Mouse (Mus musculus): ENCODE data around the gene Herc3.
"Not testable (repeated sequence)": the region's sequence is repeated elsewhere in the genome, so short reads cannot be mapped to it uniquely, and the experiment has no call there.

Gene Herc3

DNA sequence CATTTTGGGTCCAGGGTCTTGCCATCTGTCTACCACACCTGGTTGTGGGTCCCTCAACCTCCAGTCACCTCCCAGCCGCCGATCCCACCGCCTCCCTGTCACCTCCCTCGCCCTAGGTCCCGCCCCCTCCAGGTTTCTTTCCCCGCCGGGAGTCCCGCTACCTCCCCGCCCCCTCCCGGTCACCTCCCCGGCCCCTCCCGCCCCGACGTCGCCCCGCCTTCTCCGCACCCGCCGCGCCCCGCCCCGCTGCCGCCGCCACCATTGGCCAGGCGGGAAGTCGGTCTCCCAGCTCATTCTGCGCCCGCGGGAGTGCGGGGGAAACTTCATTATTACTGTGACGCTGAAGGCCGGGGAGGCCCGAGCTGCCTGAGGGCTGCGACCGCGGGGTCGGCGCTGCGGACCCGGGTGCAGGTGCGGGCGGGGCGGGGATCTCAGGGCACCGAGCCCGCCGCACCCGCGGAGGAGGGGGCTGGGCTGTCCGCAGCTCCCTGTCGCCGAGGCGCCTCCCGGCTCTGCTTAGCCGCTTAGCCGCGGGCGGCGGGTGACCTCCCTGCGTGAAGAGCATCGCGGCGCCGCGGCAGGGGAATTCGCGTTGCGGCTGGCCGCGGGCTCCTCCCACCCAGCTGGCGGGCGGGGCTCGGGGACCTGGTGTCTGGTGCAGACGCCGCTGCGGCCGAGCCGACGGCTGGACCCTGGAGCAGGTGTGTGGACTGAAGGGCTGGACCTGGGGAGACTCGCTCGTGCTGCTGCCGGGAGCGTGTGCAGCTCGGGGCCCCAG, at the start of gene Herc3:
Gene Herc3, plus strand, starts transcription at position 234 of the 778 bp plus-strand sequence.
- DNase-seq (ENCODE audit: low read depth, low spot score), result peak; percentile 40

DNA sequence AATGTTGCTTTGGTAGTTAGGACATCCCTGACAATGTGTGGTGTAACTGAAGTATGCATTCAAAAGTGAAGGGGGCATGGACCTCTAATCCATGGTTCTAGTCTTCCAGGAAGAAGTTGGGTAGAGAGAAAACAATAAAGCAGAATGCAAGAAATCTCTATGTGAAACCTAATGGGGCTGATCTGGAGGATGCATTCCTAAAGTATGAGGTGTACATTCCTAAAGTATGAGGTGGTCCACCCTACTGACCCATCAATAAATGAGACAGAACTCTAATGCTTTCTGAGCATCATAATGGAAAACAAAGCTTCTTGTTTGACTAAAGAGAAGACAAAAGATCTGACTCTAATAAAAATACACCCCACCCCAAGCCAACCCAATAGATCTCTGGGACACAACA, 29.9 kb upstream of the Herc3 start:
- DNase-seq (ENCODE audit: low read depth, low spot score), result no peak

DNA sequence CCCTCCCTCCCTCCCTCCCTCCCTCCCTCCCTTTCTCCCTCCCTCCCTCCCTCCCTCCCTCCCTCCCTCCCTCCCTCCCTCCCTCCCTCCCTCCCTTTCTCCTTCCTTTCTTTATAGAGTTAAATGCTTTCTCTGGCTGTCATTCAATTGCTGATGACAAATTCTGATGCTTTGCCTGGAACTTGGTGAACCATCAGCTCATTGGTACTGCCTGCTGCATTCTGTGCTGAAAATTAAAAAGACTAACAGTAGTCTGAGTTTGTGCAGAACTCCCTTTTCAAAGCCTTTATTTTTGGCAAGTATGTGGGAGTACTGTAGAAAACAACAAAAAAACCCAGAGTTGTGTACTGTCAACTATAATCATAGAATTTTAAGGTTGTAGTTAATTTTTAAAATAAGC, 16.9 kb upstream of the Herc3 start:
- DNase-seq (ENCODE audit: low read depth, low spot score), result no peak

DNA sequence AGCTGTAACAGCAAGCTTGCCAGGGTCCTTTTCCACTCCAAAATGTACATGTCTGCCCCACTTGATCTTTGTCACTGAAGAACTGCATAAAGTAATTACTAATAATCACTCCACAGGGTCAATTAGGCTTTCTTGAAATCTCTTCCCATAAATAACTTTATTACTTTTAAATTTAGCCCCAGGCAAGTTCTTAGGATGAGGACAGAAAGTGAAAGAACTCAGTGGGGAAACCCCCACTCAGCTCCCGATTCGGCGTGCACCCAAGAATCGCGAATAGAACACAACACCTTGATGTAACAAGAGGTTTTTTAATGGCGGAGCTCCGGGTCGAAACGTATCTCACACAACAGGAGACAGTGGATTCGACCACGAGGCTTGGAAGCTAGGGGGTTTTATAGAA, 14.2 kb upstream of the Herc3 start:
- not testable (repeated sequence) for DNase-seq (ENCODE audit: low read depth, low spot score)

DNA sequence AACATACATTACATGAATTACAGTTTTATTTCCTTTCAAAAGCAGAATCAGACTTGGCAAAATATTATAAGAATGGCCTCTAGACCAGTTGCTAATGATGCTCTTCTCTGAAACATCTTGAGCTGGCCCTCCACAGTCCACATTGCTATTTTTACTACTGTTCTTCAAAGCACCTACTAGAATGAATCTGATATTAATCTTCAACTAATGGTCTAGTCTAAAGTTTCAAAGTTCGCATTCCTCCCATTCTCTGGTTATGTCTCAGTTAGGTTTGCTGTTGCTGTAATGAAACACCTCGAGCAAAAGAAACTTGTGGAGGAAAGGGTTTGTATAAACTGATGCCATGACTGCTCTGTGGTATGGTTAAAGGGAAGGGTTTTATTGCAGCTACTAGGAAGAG, 5.6 kb upstream of the Herc3 start:
- DNase-seq (ENCODE audit: low read depth, low spot score), result no peak

DNA sequence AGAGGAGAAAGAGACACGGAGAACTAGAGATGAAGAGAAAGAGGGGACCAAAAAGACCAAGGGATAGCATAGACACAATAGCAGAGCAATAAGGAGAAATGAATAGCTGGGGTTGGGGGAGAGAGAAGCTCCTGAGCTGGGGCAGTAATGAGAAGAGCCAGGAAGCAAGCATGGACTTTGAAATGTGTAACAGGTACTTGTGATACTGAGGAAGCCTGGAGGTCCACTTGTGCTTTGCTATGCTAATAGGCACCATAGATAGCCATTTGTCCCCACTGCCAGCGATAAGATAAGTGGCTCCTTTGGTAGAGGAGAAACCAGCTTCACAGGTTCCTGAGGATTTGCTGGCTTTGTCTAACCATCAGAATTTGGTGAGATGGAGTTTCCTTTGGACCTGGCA, 5.2 kb upstream of the Herc3 start:
- DNase-seq (ENCODE audit: low read depth, low spot score), result no peak

DNA sequence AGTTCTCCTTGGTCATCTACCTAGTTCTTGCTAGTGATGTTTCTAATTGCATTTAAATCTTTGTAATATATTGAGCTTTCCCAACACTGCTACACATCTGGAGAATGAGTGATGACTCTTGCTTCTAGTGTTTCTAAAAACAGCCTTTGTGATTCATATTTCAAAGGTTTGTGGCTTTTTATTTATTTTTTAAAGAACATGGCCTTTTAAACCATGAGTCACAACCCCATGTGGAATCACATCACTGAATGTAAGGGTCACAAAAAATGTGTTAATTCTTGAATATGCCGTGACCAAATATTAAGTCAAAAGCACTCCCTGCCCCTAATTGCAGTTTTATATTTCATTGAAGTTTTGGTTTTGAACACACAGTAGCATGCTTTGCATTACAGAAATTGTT, 2.7 kb upstream of the Herc3 start:
- DNase-seq (ENCODE audit: low read depth, low spot score), result no peak

DNA sequence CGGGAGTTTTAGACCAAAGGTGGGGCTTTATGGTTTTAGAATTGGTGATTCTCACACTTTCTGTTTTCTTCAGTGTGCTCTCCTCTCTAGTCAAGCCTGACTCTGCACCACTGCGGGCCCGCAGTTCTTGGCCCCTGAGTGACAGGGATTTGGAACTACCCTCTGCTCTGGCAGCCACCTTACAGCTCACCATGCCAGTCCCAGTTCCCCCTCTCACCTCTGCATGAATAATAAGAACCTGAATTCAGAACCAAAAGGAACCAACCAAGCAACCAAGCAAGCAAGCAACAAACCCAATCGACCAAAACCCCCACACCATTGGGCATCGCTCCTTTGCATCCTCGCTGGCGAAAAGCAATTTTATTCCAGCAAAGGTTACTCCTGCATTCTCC, 429 bp upstream of the Herc3 start:
- no peak for DNase-seq (ENCODE audit: low read depth, low spot score)

DNA sequence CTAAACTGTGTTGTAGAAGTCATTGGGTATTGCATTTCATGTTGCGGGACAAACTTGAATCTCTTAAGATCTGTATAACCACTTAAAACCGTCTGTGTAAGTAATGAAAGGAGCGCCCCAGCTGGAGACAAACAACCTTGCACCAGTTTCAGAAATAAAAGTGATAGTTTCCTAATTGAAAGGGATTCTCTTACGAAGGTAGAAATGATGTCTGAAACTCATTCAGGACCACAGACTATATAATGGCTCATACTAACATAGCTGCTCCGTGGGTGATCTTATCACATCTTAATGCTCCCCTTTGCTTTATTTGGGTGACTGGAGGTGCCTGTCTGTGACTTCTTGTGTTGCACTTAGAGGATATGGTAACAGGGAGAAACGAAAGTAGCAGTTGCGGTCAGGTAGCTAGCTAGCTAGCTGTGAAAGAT, 1.3 kb downstream of the Herc3 start:
- no peak for DNase-seq (ENCODE audit: low read depth, low spot score)

DNA sequence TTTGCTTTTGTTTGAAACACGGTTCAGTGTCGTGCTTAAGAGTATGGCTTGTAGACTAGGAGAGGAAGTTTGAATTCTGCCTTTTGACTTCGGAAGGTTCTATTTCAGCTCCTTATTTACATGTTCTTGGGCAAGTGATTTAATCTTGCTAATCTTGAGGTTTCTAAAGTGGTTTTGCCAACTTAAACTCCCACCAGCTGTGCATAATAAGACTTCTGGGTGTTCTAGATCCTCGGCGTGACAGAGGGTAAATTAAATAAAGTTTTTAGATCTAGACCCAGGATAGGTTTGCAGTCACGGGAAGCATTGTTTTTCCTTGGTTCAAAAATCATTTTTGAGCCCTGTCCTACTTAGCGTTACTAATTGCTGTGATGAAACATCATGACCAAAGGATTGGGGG, 3.2 kb downstream of the Herc3 start:
- no peak for DNase-seq (ENCODE audit: low read depth, low spot score)

DNA sequence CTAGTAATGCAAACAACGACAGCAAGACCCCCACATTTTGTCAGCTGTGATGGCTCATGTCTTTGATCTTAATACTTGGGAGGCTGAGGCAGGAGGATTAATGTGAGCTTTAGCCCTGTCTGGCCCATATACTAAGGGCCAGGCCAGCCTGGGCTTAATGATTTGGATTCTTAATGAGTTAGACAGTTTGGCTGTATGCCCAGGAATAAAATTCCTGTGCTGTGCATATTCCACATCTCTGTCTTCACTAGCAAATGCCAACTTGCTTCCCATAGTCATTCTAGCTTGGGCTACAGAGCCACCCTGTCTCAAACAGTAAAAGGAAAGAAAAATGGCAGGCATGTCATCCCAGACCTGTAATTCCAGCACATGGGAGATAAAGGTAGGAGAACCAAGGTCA, 4.3 kb downstream of the Herc3 start:
- DNase-seq (ENCODE audit: low read depth, low spot score), result no peak

DNA sequence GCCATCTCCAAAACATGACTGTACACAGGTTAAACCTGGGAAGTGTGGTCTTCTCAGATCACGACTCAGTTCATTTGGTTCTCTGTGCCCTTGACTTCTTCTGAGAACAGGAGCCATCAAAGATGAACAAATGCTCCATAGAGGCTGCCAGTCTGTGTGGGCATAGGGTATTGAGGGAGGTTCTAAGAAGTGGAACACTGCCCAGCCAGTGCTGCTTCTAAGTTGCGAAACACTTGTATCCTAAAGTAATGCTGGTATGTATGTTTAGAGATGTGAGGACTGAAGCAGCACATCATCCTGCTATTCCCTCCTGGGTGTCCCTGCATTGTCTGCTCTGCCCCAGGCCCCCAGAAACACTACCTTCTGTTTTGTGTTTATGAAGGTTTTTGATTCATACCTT, 5.2 kb downstream of the Herc3 start:
- no peak for DNase-seq (ENCODE audit: low read depth, low spot score)

DNA sequence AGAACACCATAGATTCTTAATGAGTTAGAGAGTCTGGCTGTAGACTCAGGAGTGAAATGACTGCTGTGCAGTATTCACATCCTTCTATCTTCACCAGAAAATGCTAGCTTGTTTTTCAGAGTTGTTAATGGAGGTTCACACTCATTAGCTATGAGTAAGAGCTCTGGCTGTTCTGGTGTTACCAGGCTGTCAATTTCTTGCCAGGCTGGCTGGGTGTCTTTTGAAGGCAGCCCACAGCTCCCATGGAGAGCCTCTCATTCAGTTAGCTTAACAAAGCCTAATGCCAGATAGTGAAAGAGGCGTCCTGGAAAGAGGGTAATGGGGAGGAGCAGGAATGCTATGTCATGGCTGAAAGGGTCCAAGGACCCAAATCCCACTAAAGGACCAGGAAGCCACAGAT, 6.7 kb downstream of the Herc3 start:
- no peak for DNase-seq (ENCODE audit: low read depth, low spot score)

DNA sequence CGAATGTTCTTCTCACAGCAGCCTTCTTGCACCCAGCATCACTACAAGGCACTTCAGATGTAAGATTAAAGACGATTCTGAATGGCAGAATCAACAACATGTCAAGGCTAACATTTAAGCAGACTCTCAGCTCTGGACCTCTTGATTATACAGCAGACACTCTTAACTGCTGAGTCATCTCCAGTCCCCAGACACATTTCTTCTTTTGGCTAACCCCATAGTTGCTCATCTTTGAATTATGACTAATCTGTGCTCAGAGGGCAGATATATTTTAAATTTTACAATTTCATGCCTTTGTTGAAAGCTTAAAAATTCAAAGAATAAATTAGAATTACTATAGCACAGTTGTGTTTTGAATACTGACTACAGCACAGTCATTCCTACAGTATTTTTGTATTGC, 9.9 kb downstream of the Herc3 start:
- DNase-seq (ENCODE audit: low read depth, low spot score), result no peak

DNA sequence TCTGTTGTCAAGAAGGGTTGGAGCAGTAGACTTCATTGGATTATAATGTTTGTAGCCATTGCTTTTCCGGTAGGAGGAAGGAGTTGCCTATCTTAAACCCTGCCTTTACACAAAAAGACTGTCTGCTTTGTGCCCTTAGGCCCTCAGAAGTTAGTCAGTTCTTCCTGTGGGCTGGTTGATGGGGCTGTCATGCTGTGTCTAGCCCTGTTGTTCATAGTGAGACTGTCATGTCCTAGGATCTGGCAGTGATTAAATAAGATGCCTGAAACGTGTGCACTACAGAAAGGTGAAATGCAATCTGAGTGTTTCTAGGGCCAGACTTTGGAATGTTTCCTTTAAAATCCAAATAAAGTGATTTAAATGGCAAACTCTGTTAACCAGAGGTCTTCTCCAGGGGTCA, 10.9 kb downstream of the Herc3 start:
- DNase-seq (ENCODE audit: low read depth, low spot score), result no peak

DNA sequence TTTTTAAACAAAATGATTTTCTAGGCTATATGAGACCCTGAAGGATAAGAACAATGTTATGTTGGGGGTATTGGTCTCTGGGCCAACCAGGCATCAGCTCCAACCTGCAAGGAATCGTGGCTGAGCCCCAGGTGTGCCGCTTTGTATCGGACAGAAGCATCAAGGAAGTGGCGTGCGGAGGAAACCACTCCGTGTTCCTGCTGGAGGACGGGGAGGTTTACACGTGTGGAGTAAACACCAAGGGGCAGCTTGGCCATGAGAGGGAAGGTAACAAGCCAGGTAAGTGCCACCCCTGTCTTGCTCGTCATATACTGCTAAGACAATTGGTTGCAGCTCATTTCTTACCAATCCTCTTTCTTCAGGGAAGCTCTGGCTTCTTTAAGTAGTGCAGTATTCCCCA, 12.3 kb downstream of the Herc3 start:
- no peak for DNase-seq (ENCODE audit: low read depth, low spot score)

DNA sequence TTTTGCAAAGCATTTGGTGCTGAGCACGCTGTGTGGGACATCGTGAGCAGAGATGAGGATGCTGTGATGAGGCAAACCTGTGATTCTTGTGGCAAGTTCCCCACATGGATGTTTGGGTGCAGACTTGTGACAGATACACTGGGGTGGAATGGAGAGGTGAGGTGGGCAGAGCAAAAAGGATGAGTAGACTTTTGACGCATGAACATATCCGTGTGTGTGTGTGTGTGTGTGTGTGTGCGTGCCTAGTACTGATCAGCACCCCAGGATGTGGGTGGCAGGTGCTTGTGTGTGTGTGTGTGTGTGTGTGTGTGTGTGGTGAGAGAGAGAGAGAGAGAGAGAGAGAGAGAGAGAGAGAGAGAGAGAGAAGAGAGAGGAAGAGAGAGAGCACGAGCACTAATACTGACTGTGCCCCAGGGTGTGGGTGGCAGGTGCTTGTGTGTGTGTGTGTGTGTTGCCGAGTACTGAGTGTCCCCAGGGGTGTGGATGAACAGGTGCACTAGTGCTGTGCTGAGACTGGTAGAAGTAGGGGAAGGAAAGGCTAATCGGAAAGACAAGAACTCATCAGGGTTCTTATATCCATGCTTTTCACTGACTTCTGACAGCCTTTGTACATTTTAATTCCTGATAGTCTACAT, 13.0 kb downstream of the Herc3 start:
- DNase-seq (ENCODE audit: low read depth, low spot score), result no peak

DNA sequence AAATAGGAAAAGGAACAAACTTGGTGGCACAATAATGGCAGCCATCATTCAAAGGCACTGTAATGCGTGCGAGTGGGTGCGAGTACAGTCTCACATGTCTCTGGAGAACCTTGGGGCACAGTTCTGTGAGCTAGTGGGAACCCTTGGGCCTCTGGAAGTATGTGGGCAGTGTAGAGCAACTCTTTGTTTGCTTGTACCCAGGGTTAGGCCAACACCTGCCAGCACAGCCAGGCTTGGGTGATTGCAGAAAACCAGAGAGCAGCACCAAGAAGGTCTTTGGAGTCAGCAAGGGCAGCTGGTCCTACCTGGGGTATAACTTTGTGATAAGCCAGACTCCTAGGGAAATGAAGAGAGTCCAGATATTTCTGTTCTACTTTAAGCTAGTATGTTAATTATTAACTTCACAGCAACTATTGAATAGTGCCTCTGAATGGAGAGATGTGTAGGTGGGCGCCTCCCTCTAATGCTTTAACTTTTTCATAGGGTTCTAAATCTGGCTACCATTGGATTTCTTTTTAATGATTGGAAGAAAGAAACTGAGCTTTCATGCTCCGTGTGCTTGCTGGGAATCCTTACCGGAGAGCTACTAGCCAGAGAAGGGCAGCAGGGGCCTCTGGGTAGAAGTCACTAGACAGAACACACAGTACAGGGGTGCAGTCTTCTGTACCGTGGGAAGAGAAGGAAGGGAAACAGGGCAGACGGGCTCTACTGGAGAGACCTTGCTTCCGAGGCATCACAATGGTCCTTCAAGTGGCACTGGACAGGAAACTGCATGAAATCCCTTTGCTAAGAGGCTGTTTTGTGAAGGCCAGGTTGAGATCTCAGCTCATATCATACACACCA, 15.8 kb downstream of the Herc3 start:
- no peak for DNase-seq (ENCODE audit: low read depth, low spot score)

DNA sequence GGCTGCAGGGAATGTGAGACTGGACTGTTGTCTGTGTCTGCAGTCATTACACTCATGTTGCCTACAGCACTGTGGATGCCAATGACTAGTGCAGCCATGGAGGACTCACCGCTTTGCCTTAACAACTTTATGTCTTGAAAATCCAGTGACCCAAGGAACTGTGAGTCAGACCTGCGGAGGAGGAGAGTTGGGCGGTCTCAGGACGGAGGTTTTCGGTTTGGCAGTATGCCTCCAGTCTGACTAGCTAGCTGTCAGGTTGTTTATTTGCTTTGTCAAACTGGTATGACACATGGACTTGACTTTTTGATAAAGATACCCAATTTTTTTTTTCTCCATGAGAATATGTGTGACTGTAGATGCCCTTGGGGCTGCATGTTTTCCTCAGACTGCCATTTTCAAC, 16.6 kb downstream of the Herc3 start:
- no peak for DNase-seq (ENCODE audit: low read depth, low spot score)

DNA sequence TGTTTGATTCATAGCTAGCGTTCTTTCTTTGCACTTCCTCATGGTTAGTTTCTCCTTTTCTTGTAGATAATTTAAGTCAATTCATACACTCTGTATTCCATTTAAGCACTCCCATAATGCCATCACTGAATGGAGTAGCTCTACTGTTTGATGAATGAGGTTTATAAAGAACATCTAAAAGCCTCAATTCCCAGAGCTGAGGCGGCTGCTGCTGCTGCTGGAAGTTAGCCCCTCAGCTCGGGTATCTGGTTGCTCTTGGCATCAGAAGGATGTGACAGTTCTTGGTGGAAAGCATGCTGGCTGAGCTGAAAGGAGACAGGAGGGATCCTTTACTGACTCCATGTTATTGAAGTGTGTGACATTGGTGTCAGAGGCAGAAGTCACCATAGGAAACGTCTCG, 18.1 kb downstream of the Herc3 start:
- DNase-seq (ENCODE audit: low read depth, low spot score), result no peak

DNA sequence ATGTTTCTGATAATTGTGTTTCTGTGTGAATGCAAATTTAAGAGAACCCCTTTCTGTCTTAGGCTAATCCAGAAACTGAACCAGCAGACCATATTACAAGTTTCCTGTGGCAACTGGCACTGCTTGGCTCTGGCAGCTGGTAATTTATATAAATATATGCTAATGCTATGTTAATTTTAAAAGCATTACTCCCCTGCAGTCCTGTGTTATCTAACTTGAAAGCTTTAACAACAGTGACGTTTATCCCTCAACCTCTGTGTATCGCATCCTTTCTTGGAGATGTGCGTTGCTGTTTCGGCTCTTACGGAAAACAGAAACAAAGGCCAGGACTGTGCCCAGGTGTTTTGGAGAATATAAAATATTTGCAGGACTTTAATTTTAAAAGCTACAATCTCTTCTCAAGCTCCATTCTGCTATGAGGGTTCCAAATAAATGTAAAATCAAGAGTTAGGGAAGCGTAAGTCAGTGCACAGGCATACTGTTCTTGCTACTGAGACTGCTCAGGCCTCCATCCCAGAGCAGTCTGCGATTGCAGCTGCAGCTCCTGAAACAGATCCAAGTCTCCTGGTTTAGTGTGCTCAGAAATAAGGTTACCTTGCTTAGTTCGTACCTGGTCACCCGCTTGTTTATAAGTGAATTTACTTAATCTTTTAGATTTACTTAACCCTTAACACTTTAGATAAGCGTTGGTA, 24.6 kb downstream of the Herc3 start:
- no peak for DNase-seq (ENCODE audit: low read depth, low spot score)

DNA sequence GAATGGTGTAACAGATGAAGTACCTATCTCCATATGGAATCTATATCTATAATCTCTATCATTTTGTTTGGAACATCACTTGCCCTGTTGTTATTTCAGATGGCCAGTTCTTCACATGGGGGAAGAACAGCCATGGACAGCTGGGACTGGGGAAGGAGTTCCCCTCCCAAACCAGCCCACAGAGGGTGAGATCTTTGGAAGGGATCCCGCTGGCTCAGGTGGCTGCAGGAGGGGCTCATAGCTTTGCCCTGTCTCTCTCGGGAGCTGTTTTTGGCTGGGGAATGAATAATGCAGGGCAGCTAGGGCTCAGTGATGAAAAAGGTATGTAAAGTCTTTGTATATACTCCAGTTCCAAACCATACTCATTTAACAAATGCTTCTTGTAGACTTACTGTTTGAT, 25.2 kb downstream of the Herc3 start:
- no peak for DNase-seq (ENCODE audit: low read depth, low spot score)

Data from c-Kit-negative CD71-positive TER-119-positive erythroid progenitor cells, embryonic 14.5 days (primary cell).